Mouse (Mus musculus) retina, postnatal 7 days (tissue): ENCODE results near the gene Gm28043.
"Not testable (repeated sequence)": the region's sequence is repeated elsewhere in the genome, so short reads cannot be mapped to it uniquely, and the experiment has no call there.

Source experiments
- DNase-seq: peaks from one replicate; pipeline ENCODE4 v3.0.0-alpha.2; 2012; ENCODE audit warnings: low read depth, low spot score

Gene Gm28043

DNA sequence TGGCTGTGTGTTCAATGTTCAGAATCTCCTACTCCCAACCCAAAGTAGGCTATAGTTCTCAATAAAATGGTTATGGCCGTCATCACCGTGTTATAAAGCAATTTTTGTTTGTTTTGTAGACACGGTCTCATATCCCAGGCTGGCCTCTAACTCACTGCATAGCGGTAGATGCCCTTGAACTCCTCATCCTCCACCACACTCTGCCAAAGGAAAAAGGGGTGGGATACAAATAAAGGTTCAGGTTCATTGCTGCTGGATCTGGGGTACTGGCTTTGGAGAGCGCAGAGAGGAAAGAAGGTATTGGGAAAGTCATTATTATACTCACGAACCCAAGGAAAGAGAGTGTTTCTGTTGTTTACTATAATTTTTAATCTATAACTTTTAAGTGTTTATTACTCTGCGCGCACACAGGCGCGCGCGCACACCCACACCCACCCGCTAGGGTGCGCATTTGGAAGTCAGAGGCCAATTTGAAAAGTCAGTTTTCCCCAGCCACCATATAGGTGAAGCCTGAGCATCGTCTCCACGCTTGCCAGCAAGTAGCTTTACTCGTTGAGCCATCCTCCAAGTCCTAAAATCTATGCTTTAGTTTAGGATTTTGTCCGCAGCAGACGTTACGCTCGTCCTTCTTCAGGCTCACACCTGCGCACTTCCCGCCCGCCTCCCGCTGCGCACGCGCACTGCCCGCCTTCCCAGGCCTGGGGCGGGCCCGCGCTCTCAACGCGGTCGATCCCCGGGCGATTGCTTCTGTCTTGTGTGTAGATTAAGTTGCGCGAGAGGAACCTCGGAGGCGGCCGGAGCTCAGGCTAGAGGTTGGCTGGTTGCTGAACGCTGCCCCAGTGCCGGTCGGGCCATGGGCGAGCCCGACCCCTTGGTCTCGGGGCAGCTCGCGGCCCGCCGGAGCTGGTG is at the start of gene Gm28043, which contains the start of gene Rnf8:
Gene Gm28043 (plus strand): TSS at position 762 of the 909 bp plus-strand sequence.
Gene Rnf8 (plus strand): TSS at position 676 of the 909 bp plus-strand sequence.
- peak; percentile 92 for DNase-seq

DNA sequence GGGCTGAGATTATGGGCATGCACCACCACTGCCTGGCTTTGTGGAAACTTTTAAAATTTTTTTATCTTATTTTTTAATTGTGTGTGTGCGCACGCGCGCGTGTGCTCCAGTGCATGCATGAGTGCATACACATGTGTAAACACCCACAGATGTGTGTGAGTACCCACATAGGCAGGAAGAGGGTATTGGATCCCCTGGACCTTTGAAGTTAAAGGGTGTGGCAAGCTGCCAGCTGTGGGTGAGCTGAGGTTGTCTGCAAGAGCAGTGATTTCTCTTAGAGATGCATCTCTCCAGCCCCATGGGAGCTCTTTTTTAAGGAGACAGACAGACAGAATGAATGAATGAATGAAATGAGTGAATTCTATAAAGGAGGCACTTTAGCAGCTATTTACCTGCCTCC is 49.2 kb upstream of the Gm28043 start:
- no peak for DNase-seq

DNA sequence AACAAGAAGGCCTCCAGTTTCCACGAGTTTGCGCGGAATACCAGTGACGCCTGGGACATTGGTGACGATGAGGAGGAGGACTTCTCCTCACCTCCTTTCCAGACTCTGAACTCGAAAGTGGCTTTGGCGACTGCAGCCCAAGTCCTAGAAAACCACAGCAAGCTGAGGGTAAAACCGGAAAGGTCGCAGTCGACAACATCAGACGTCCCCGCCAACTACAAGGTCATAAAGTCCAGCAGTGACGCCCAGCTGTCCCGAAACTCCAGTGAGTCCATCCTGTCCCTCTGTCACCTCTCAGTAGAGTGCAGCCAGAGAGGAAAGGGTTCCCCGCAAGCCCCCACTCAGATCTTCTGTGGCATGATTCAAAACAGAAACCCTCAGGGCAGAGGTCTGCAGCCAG is 46.2 kb upstream of the Gm28043 start:
- DNase-seq: no peak

DNA sequence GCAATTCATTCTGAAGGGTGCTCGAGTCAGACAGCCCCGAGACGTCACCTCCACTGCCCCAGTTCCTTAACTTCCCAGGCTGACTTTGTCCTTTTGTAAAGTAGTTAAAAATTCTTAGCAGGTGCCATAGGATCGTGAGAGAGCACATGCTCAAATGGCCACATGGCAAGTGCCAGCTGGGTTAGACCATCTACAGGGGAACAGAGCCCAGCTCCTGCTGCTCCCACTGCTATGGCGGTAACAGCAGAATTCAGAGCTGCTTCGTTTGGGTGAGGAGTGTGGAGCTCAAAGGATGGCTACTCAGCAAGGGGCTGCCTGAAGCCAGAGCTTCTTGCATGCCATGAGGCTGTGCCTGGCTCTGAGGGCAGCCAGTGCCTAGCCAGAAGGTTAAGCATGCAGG is 44.8 kb upstream of the Gm28043 start:
- DNase-seq: no peak

DNA sequence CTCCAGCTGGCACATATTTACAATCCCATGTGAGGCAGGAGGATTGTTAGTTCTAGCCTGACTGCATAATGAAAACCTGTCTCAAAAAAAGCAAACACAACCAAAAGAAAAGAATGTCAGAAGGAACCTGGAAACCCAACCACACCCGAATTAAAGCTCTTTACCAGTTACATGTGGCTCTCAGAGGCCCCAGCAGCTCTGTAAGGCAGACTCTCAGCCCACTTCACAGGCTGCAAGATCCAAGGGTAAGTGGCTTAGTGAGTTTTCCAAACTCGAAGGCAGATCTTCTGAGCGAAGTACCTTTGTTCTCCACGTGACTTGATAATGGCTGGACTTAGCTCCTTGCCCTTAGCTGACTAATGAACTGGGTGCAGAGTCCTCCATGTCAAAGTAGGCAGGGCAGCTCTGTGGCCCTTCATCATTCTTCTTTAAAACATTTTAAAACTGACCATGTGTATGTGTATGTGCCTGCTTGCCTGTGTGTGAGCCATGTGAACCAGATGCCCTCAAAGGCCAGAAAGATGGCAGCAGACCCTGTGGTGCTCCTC is 35.0 kb upstream of the Gm28043 start:
- DNase-seq: no peak

DNA sequence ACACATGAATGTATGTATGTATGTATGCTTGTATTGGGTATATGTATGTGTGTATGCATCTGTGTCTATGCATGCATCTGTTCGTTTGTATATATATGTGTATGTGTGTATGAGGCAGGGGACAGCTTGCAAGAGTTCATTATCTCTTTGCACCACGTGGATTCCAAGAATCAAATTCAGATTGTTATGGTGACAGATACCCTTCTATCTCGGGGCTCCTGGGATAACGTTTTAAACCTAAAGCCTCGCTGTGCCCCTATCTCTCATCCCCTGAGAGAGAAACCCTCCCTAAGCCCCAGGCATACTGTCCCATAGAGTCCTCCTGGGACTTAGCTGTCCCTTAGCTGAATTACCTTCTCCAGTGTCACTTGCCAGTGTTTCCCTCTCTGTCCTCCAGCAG is 31.1 kb upstream of the Gm28043 start:
- no peak for DNase-seq

DNA sequence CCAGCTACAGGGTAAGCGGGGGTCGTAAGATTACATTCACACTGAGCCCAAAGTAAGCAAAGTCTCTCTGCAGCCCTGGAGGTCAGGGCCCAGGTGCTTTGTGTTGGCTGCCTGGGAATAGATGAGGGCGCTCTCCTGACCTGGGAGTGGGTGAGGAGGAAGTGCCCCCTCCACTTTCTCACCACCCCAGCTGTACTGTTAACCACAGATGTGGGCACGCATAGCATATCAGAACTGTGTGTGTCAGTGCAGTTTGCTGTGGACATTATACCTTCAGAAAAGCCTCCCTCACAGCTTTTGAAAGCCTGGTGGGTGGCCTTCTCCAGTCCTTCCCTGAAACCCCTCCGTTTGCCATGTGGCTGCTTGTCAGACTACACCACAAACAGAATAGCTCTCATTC is 30.4 kb upstream of the Gm28043 start:
- DNase-seq: no peak

DNA sequence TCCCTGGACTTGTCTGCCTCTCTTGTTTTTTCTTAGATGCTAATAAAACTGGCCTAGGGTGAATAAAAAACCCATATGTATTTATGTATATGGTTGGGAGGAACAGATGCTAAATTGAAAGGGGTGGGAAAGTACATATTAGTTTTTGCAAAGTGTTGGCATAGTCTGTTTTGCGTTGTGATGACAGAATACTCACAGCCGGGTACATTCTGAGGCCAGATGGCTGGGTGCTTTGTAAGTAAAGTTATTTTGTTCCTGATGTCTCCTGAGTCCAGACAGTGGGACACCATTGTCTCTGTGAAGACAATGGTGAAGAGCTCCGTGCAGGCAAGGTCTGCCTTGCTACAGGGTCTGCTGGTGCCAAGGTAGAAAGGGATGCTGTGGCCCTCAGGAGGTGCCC is 29.9 kb upstream of the Gm28043 start:
- DNase-seq: no peak

DNA sequence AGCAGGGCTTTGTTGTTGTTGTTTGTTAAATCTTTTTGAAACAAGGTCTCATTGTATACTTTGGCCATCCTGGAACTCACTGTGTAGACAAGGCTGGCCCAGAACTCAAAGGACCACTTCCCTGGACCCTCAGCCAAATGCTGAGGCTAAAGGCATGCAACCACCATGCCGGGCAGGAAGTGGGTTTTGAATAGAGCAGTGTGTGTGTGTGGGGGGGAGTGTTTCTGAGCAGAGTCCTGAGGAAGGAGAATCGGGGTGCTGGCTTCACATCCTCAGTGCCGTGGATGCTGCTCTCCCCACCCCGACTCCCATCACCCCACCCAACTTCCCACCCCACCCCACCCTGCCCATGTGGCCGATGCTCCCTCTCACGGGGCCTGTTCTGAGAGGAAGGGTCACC is 29.2 kb upstream of the Gm28043 start:
- DNase-seq: no peak

DNA sequence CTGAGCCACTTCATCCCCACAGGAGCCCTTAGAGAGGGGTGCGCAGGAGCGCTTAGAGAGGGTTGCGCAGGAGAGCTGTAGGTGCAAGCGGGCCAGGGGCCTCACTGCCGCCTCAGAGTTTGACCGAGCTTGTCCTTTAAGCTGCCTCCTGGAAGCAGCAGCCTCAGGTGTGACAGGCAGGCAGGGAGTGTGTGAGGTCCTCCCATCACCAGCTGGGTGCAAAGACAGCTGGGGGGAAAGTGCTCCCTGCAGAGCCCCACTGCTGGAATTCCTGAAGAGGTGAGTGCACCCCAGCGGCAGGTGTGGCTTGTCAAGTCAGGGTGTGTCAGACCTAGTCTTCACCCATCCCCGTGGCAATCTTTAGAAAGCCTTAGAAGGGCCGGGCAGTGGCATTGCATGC is 27.8 kb upstream of the Gm28043 start:
- no peak for DNase-seq

DNA sequence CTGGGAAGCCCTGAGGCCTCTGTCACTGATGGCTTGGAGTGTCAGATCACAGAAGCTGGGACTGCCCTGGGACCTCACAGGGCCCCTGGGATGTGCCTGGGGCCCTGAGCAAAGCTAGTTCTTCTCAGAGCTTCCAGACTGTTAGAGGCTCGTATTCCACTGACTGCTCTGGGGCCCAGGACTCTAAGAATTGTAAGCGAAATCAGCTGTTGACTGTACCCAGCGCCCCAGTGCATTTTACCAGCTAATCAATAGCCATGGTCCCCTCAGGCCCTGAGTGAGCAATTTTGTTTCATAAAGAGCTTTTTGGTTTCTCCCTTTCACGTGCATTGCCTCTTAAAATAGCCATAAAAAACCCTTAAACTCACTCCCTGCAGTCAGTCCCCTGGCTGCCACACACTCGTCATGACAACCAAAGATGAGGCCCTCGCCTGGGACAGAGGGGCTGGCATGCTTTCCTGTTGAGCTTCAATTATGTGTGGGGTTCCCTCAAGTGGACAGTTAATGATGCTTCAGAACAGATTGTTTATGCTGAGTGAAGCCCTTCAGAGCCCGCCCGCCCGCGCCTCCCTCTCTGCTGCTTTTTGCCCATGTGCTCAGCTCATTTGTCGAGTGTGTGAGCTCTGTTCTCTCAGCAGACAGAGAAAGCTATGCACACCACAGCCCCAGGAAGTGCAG is 25.3 kb upstream of the Gm28043 start:
- DNase-seq: peak; percentile 16

DNA sequence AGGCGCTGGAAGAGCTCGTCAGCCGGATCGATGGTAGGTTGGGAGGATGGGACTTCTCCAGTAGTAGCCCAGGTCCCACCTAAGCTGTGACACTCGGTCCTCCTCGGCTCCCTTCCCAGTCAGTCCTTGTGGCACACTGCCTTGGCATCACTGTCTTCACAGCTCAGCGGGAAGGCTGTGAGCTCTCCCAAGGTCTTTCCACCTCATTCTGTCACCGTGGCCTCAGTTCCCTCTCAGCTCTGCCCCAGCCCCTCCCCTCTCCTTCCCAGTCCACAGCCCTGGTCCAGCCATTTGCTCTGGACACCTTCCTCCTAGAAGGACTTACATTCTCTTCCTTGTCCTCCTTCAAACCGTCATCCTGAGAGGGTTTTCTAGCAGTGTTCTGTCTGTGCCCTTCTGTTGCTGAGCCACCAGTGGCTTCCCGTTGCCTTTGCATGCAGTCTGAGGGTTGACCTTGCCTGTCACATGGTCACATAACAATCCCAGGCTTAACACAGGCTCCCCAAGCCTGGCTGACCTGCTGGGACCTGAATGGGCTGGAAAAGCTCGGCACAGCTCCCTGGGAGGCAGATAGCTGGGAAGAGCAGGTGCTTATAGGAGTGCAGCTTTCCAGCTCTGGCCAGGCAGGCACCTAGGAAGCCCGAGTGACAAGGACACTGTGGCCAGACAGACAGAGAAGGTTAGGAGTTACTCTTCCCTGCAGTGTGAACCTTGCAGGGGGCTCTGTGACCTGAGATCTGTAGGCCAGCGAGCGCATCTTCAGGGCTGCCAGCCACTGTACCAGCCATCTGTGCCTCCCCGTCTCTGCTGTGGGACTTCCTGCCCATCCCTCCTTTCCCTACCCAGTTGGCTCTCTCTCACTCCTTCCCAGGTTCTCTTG is 18.5 kb upstream of the Gm28043 start:
- no peak for DNase-seq

DNA sequence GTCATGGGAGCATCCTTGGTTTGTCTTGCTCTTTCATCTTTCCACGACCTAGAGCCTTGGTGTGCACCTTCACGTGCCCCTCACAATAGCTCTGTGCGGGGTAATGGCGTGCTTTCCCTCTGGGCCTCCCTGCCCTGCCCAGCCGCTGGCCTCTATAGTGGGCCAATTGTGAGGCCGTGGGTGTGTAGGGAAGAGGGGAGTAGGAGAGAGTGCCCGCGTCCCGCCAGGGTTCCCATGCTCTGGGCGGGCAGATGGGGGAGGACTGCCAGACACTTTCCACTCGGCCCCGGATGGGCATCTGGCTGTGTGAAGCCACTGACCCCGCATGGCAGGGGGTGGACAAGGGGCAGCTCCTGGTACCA is 17.9 kb upstream of the Gm28043 start:
- DNase-seq: no peak

DNA sequence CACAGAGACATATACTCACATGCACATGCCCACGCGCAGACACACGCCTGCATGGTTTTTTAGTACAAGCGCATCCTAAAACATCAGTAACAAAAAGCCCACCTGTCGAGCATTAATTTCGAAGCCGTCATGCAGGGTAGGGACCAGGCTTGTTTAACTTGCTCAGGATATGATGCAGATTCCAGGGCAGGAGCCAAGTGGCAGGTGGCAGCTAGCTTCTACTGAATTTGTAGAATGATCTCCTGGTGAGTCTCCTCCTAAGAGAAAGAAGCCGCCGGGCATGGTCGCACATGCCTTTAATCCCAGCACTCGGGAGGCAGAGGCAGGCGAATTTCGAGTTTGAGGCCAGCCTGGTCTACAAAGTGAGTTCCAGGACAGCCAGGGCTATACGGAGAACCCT is 15.6 kb upstream of the Gm28043 start:
- DNase-seq: no peak

DNA sequence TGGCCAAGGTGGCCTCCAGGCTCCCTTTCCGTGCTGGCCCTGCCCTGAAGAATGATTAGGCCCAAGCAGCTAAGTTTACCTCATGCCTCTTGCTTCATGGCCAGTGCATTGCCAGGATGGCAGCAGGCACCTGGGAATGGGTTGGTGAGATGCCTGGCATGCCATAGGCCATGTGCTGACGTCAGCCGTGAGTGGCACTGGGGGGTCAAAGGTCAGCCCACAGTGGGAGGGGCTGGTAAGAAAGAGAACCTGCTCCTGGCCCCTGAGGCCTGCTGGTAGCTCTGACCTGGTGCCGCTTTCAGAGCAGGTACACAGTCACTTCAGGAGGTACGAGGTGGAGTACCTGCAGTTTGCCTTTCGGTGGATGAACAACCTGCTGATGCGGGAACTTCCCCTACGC is 15.1 kb upstream of the Gm28043 start:
- DNase-seq: no peak

DNA sequence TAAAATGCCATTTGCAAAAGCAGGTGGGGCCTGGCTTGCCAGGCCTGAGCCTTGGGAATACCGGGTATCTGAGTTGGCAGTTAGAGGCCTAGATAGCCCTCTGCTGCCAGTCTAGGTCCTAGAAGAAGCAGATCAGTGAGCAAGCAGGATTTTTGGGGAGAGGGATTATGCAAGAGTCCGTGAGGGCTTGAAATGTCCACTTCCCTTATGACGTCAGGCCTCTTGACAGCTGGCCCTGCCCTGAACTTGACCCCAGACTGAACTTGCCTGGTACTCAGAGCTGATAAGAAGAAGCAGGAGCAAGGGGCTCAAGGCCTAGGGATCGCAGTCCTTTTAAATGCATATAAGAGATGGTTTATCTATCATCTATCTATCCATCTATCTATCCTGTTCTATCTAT is 13.3 kb upstream of the Gm28043 start:
- no peak for DNase-seq

DNA sequence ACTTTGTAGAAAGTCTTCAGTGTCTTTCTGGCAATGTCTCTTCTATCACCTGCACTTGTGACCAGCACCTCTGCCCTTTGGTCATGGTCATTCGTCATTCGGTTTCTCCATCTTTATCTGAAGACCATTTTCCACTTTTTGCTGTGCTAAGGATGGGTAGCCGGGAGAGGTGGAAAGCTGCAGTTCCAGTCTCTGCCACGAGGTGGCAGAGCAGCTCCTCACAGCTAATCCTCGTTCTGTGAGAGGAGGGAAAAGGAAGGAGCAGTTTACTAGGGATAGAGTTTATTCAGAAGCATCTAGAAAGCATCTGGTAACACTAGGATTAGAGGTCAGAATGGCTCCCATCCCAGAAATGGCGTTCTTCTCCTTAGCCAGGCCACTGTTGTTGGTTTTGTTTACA is 11.4 kb upstream of the Gm28043 start:
- DNase-seq: peak; percentile 69

DNA sequence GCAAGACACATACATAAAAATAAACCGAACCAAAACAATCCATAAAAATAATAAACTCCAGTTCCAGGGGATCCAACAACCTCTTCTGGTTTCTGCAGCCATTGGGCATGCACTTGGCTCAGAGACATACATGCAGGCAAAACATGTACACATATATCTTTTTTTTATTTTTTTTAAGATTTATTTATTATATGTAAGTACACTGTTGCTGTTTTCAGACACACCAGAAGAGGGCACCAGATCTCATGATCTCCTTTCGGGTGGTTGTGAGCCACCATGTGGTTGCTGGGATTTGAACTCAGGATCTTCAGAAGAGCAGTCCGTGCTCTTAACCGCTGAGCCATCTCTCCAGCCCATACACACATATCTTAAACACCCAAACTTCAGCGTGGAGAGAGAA is 1.2 kb upstream of the Gm28043 start:
- DNase-seq: not testable (repeated sequence)

DNA sequence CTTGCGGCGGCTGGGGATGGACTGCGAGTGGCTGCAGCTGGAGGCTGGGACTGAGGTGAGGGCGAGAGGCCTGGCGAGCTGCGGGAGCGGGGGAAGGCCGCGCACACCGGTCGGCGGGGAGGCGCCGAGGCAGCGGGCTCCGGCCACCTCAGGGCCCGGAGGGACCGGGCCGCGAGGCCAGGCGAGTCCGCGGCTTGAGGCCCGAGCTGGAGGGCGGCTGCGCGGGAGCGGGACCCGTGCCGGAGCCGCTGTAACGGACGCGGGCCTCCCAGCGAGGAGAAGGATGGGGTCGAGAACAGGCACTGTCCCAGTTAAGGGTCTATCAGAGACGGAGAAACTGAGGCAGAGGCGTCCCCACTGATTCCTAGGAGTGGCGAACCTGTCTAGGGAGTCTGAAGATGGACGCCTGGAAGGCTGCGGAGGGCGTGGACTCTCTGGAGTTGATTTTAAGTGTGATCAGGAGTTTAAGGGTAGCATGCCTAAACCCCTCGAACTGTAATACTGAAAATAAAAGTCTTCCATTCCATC is 412 bp downstream of the Gm28043 start:
- no peak for DNase-seq

DNA sequence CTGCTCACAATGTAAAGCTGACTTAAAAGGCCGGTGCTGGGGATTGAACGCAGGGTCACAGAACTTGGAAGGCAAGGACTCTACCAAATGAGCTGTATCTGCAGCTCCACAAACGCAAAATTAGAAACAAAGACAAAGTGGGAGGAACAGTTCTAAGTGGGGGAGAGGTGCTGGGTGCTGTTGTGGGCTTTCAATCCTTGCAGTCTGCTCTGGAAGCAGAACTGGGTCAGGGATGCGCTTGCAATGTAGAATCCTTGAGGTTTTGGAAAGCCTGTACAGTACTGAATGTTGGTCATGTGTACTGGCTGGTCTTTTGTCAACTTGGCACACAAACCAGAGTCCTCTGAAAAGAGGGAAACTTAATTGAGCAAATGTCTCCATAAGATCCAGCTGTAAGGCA is 940 bp downstream of the Gm28043 start:
- no peak for DNase-seq

DNA sequence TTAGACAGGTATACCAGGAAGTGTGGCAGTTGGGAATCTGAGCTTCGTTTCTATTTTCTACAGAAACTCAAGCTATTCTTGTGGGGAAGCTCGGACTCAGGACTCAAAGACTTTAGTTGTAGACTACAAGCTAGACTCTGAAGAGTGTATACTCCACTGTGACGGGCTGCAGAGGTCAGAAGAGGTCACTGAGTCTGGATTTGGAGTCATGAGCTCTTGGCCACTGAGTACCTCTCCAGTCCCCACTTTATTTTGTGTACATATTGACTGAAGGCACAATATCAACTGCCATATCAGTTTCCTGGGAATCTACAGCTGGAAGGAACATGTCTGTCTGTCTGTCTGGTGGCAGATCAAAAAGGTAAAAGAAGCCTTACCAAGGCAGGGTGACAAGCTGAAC is 4.6 kb downstream of the Gm28043 start:
- DNase-seq: no peak

DNA sequence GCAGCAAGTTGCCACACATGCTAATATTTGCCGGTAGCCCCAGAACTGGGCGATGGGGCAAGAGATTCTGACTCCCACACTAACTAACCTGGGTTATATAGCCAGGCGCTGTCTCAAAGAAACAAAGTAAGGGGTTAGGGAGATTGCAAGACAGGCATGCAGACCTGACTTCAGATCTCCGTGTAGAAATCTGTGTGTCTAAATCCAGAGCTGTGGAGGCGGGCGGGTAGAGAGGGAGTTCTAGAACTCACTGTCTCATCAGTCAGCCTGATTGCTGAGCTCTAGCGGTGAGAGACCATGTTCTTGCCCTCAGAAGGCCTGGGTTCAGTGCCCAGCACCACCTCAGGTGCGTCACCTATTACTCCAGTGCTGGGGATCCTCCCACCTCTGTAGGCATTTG is 8.8 kb downstream of the Gm28043 start:
- DNase-seq: no peak
